Comparison of ENCODE assay signal across 26 mouse cellular contexts in the genomic region with DNA sequence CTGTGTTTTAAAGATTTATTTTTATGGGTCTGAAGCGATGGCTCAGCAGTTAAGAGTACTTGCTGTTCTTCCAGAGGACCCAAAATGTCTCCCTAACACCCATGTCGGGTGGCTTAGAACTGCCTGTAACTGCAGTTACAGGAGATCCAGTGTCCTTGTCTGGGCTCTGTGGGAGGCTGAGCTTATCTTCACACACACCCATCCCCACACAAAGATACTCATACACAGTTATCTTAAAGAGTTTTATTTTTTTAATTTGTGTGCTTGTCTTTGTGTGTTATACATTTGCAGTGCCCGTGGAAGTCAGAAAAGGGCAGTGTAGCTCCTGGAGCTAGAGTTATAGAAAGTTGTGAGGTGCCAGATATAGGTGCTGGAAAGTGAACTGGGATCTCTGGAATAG. TPM values are rescaled to one million over a fixed set of nuclear protein-coding genes. Genes with fewer than 3 reads are reported as not detected.
"Had no signal": no experiment of that assay in that cellular context is flagged by ENCODE, and none has a peak within 500 bp of the region (broad histone marks: within the 10 kb centered on the region; RNA-seq: fewer than 3 reads in every experiment).

No protein-coding gene starts in this region.

- H3K27ac ChIP-seq: liver, embryonic 15.5 days; lung, embryonic 15.5 days; macrophage; midbrain, embryonic 13.5 days; midbrain, embryonic 15.5 days; neural tube, embryonic 12.5 days had no signal

- H3K9ac ChIP-seq: liver, embryonic 15.5 days; liver, postnatal 0 days; lung, embryonic 15.5 days; midbrain, embryonic 13.5 days; midbrain, embryonic 15.5 days; neural tube, embryonic 12.5 days had no signal

- H3K4me3 ChIP-seq: liver, embryonic 15.5 days; lung, embryonic 15.5 days; midbrain, embryonic 13.5 days; midbrain, embryonic 15.5 days; neural tube, embryonic 12.5 days had no signal

- H3K9me3 ChIP-seq: liver, embryonic 15.5 days; lung, embryonic 15.5 days; midbrain, embryonic 13.5 days; midbrain, embryonic 15.5 days; neural tube, embryonic 12.5 days had no signal

- DNase-seq: liver, postnatal 0 days; lung, adult 2 months; lung, postnatal 14 days; lung, postnatal 36 days; retina, postnatal 1 day; right cerebral cortex, adult 18-20 months; right cerebral cortex, postnatal 25 days; right cerebral cortex, postnatal 4 days; spleen, adult 18-20 months; thymus, adult 18-20 months; thymus, postnatal 14 days; thymus, postnatal 36 days had no signal

- H3K27me3 ChIP-seq: liver, embryonic 15.5 days; lung, embryonic 15.5 days; midbrain, embryonic 13.5 days; midbrain, embryonic 15.5 days; neural tube, embryonic 12.5 days had no signal

- H3K36me3 ChIP-seq: liver, embryonic 15.5 days; lung, embryonic 15.5 days; midbrain, embryonic 13.5 days; midbrain, embryonic 15.5 days; neural tube, embryonic 12.5 days had no signal

- ATAC-seq: liver, postnatal 0 days; lung, postnatal 0 days; midbrain, embryonic 13.5 days; midbrain, embryonic 15.5 days had no signal

- H3K4me1 ChIP-seq: liver, embryonic 15.5 days; lung, embryonic 15.5 days; midbrain, embryonic 13.5 days; midbrain, embryonic 15.5 days; neural tube, embryonic 12.5 days had no signal

- H3K4me2 ChIP-seq: liver, embryonic 15.5 days; lung, embryonic 15.5 days; midbrain, embryonic 11.5 days; midbrain, embryonic 13.5 days; midbrain, embryonic 15.5 days; neural tube, embryonic 12.5 days had no signal

RNA-seq across cellular contexts. Expression of gene Asb14, which starts 3.6 kb away (rescaled TPM):
- total RNA-seq: megakaryocyte, adult 5-6 weeks; midbrain, postnatal 0 days; neutrophil, adult 5-6 weeks had no signal
- polyA plus RNA-seq: liver, embryonic 15.5 days; liver, postnatal 0 days; macrophage; midbrain, embryonic 11.5 days; midbrain, embryonic 13.5 days; small intestine, adult 2 months; stomach, embryonic 14.5 days; stomach, embryonic 16.5 days had no signal
